Mouse (Mus musculus) E14TG2a.4 (cell line): ENCODE measurements around the gene Lamtor1.
"Not testable (repeated sequence)": the region's sequence is repeated elsewhere in the genome, so short reads cannot be mapped to it uniquely, and the experiment has no call there.

Experiments
- H3K27me3 ChIP-seq: 2 replicates; pipeline ENCODE4 v1.6.1; 2014; ENCODE audit warnings: low read length, control low read depth; ENCODE audit not compliant: insufficient read depth
- H3K36me3 ChIP-seq: 2 replicates; pipeline ENCODE4 v1.6.1; 2014; ENCODE audit warnings: low read length, control low read depth; ENCODE audit not compliant: insufficient read depth
- H3K4me1 ChIP-seq: replicated peaks from 2 replicates; pipeline ENCODE4 v1.6.1; 2014; ENCODE audit warnings: low read depth, low read length, control low read depth
- H3K4me3 ChIP-seq: replicated peaks from 2 replicates; pipeline ENCODE4 v1.5.1; 2014; ENCODE audit warnings: mild to moderate bottlenecking, low read length
- H3K9me3 ChIP-seq: 2 replicates; pipeline ENCODE4 v1.6.1; 2014; ENCODE audit warnings: low read length, control low read depth
- CTCF ChIP-seq: conservative IDR thresholded peaks from 2 replicates; pipeline ENCODE4 v1.5.1; 2014; ENCODE audit warnings: low read length
- NANOG ChIP-seq: IDR thresholded peaks from 2 replicates; pipeline ENCODE4 v1.6.1; 2014; ENCODE audit warnings: borderline replicate concordance, low read length, mixed read lengths
- POU5F1 ChIP-seq: IDR thresholded peaks from 2 replicates; pipeline ENCODE4 v1.6.1; 2014; ENCODE audit warnings: low read length, borderline replicate concordance

The Lamtor1 gene

DNA sequence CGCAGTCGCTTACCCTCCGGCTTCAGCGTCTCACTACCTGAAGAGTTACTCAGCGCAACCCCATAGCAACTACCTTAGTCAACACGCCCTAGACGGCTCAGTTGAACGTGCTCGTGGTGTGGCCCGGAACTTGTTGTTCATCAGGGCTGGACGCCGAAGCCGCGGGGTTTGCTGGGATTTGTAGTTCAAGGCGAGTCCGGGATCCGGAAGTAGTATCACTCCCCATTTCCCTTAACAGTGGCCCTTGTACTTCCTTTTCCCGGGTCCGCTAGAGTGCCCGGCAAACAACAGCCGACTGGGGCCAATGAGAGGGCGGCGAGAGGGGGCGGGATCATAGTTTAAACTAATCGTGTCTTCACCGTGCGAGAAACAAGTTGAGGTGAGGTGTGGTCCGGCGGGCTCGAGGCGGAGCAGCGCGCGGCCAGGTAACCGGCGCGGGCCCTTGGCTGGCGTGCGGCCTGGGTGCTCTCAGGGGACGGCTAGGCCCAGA, 28.1 kb downstream of the Lamtor1 start, which contains the start of the genes Lrrc51 and Numa1:
TSS of gene Lrrc51 (minus strand) at position 145 of the 490 bp plus-strand sequence.
TSS of gene Numa1 (plus strand) at position 361 of the 490 bp plus-strand sequence.
- H3K4me3 ChIP-seq: peak within 1 kb of the TSS; percentile 91
- no peaks in the 10 kb centered on the region for H3K9me3 ChIP-seq
- no peak for TF ChIP-seq CTCF
- TF ChIP-seq POU5F1: no peak
- TF ChIP-seq NANOG: no peak
- peaks cover 47% of the 10 kb centered on the region for H3K36me3 ChIP-seq
- peaks cover 53% of the 10 kb centered on the region for H3K4me1 ChIP-seq
- H3K27me3 ChIP-seq: no peaks in the 10 kb centered on the region

DNA sequence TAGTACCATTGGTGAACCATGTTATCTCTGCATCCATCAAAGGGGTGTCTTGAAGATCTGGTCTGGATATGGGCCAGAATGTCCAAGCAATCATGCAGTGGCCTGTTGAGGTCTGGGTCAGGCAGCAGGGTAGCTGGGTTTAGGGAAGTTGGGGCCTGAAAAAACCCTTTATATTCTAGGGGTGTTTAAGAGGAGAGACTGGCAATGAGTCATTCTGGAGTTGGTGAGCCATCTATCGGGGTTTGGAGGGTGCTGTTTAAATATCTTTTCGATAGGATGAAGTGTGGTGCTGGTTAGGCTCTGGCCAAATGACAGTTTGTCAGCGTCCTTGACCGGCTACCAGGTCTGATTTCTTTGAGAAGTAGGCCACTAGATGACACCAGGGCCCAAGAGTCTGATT, 30.3 kb downstream of the Lamtor1 start:
- Histone ChIP-seq H3K36me3 (peaks cover 57% of the 10 kb centered on the region), H3K4me1 (peaks cover 73% of the 10 kb centered on the region), H3K4me3 (peak overlapping the region; percentile 91), H3K9me3 (no peaks in the 10 kb centered on the region), H3K27me3 (no peaks in the 10 kb centered on the region)
- TF ChIP-seq CTCF (no peak), NANOG (no peak), POU5F1 (no peak)

GRCm38 (mm10) chr7:101936996-101937395, 31.3 kb downstream of the Lamtor1 start:
- TF ChIP-seq NANOG (no peak), POU5F1 (no peak), CTCF (peak; percentile 7; the same call in 1 of the 2 replicates)

DNA sequence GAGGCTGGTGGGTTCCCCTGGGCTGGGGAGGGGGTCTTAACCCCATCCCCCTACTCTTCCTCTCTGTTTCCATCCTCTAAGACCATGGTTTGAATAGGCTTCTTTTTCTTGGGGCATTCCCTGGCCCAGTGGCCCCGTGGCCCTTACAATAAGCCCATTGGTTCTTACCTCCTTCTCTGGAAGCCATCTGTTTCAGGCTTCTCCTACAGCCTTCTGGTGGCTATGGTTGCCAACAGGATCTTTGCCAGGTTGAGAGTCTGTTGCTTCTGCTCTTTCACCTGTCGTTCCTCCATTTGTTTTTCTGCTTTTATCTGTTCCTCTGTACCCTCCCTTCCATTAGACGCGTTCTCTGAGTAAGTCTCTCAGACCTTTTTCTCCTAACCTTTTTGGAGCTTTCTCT, 31.9 kb downstream of the Lamtor1 start:
- H3K9me3 ChIP-seq: no peaks in the 10 kb centered on the region
- H3K4me3 ChIP-seq: no peak overlapping the region
- peaks cover 54% of the 10 kb centered on the region for H3K36me3 ChIP-seq
- no peak for TF ChIP-seq CTCF
- no peak for TF ChIP-seq POU5F1
- no peak for TF ChIP-seq NANOG
- H3K27me3 ChIP-seq: no peaks in the 10 kb centered on the region
- H3K4me1 ChIP-seq: peaks cover 85% of the 10 kb centered on the region

More at GRCm38 (mm10) chr7:101936996-101937395, 31.3 kb downstream of the Lamtor1 start:
- Histone ChIP-seq H3K4me1 (peaks cover 84% of the 10 kb centered on the region), H3K27me3 (no peaks in the 10 kb centered on the region), H3K36me3 (peaks cover 55% of the 10 kb centered on the region), H3K4me3 (no peak overlapping the region), H3K9me3 (no peaks in the 10 kb centered on the region)

- Histone ChIP-seq H3K4me1 (peaks cover 78% of the 10 kb centered on the region), H3K36me3 (peaks cover 54% of the 10 kb centered on the region), H3K27me3 (no peaks in the 10 kb centered on the region), H3K4me3 (0 out of 2 replicates have a peak overlapping the region, but pooled peaks have one; percentile 1), H3K9me3 (no peaks in the 10 kb centered on the region)
- no peak for TF ChIP-seq POU5F1
- TF ChIP-seq NANOG: no peak
- TF ChIP-seq CTCF: no peak
Measured at GRCm38 (mm10) chr7:101938348-101938747, 32.6 kb downstream of the Lamtor1 start.

DNA sequence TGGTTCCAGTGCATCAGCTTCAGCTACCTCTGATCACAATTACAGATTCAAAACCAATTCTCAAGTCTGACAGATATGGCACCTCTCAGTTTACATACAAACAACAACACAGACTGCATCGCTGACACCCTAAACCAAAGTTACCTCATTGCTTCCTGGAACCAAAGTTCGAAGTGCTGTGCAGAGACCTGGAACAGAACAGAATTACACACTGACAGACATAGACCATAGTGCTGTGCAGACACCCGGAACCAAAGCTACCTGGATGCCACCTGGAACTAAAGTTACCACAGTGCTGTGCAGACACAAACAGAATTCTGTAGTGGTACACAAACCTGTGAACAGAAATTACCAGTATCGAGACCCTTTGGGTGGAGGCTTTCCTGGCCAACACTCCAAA, 34.1 kb downstream of the Lamtor1 start:
- no peak for TF ChIP-seq POU5F1
- TF ChIP-seq NANOG: no peak
- no peak for TF ChIP-seq CTCF
- Histone ChIP-seq H3K36me3 (peaks cover 54% of the 10 kb centered on the region), H3K9me3 (no peaks in the 10 kb centered on the region), H3K4me3 (no peak overlapping the region), H3K4me1 (peaks cover 79% of the 10 kb centered on the region), H3K27me3 (no peaks in the 10 kb centered on the region)

- H3K4me3 ChIP-seq: not testable (repeated sequence)
- peaks cover 46% of the 10 kb centered on the region for H3K4me1 ChIP-seq
Measured at GRCm38 (mm10) chr7:101949008-101949407, 43.3 kb downstream of the Lamtor1 start.

DNA sequence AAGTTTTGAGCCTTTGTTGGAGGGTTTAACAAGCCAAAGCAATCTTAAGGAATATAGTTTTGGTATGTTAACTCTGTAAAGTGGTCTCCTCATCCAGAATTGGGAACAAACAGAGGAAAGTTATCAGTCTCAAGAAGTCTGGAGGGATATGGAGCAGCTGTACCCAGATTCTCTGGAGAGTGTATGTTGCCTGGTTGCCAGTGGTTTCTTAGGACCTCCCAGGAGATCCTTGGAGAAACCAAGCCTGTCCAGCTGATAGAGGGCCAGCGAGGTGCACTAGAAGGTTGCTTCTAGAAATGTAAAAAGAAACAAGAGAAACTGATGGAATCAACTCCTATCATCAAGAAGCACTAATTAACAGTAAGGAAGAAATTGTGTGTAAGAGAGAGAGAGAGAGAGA, 45.9 kb downstream of the Lamtor1 start:
- Histone ChIP-seq H3K27me3 (no peaks in the 10 kb centered on the region), H3K36me3 (peaks cover 16% of the 10 kb centered on the region), H3K9me3 (no peaks in the 10 kb centered on the region), H3K4me3 (no peak overlapping the region), H3K4me1 (peaks cover 58% of the 10 kb centered on the region)
- no peak for TF ChIP-seq POU5F1
- no peak for TF ChIP-seq CTCF
- no peak for TF ChIP-seq NANOG

More at GRCm38 (mm10) chr7:101949008-101949407, 43.3 kb downstream of the Lamtor1 start:
- H3K36me3 ChIP-seq: peaks cover 17% of the 10 kb centered on the region
- H3K9me3 ChIP-seq, H3K27me3 ChIP-seq: not testable (repeated sequence)

- Histone ChIP-seq H3K27me3 (no peaks in the 10 kb centered on the region), H3K36me3 (peaks cover 16% of the 10 kb centered on the region)
- TF ChIP-seq POU5F1 (no peak), NANOG (no peak), CTCF (no peak)
Measured at GRCm38 (mm10) chr7:101952098-101952497, 46.4 kb downstream of the Lamtor1 start.

More at GRCm38 (mm10) chr7:101952098-101952497, 46.4 kb downstream of the Lamtor1 start:
- no peaks in the 10 kb centered on the region for H3K9me3 ChIP-seq
- peaks cover 62% of the 10 kb centered on the region for H3K4me1 ChIP-seq
- no peak overlapping the region for H3K4me3 ChIP-seq
